Mouse (Mus musculus): Measurements from ENCODE around the gene Tbcb. TPM values are rescaled to one million over a fixed set of nuclear protein-coding genes. Genes with fewer than 3 reads are reported as not detected.
"Not testable (repeated sequence)": the region's sequence is repeated elsewhere in the genome, so short reads cannot be mapped to it uniquely, and the experiment has no call there.

Gene Tbcb
- polyA plus RNA-seq, 1 experiment from 2014 or later, result 151 TPM

DNA sequence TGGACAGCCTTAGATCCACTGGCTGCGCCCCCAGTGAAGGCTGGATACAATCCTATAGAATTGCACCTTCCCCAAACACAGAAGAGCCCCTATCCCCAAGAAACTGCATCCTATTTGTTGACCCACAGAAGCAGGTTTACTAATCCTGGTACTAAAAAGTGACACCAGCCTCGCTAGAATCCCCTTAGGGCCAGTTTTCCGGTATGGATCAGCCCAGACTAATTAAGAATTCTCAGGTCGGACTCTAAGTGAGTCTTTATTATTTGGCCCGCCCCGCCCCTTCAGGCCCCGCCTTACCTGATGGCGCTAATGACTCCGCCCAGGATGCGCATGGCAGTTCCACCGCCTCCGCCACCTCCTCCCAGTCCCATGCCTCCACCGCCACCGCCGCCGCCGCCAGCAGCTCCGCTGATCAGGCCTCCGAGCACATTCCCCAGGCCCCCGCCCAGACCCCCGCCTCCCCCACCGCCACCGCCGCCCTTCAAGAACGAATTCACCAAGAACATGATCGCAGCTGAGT, 38.4 kb downstream of the Tbcb start:
- H3K36me3 ChIP-seq (ENCODE audit: control insufficient read depth, insufficient read depth, low read length), result peaks cover 10% of the 10 kb centered on the region; the same call in 1 of the 2 replicates
- H3K9ac ChIP-seq (ENCODE audit: low read length), result peak overlapping the region; percentile 86
- H3K4me3 ChIP-seq (replicated peaks; ENCODE audit: low read length), result peak overlapping the region; percentile 87
- H3K4me1 ChIP-seq (ENCODE audit: control insufficient read depth, insufficient read depth, low read length), result peaks cover 22% of the 10 kb centered on the region
- peak overlapping the region; percentile 90 for H3K4me2 ChIP-seq (ENCODE audit: low read depth, low read length)
- no peaks in the 10 kb centered on the region for H3K27me3 ChIP-seq (ENCODE audit: control insufficient read depth, insufficient read depth, low read length)
- H3K27ac ChIP-seq (ENCODE audit: low read length), result peak overlapping the region; percentile 96
- no peaks in the 10 kb centered on the region for H3K9me3 ChIP-seq (replicated peaks; ENCODE audit: control insufficient read depth, low read length)
- peak; percentile 63 for ATAC-seq (ENCODE audit: insufficient read depth, low FRiP score)
- 1% methylated on average over 26 of the region's 26 CpGs for WGBS

DNA sequence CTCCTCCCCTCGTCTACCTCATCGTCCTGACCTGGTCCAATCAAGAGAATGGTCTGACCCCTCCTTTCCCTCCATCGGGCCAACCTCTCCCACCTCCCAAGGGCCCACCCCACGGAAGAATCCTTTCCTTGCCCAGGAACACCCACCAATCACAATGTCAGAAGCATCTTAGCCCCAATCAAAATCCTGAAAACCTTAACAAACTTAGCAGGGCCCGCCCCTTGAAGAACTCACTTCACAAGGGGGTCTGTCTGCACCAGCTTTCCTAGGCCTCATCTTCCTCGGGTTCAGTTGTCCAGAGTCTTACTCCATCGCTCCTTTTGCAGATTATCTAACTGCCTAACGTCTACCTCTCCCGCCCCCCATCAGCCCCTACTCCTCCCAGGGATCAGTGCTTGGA, 39.1 kb downstream of the Tbcb start:
- Histone ChIP-seq H3K27ac (ENCODE audit: low read length) (peak overlapping the region; percentile 96), H3K4me3 (replicated peaks; ENCODE audit: low read length) (peak overlapping the region; percentile 87), H3K9me3 (replicated peaks; ENCODE audit: control insufficient read depth, low read length) (no peaks in the 10 kb centered on the region), H3K9ac (ENCODE audit: low read length) (peak overlapping the region; percentile 86), H3K27me3 (ENCODE audit: control insufficient read depth, insufficient read depth, low read length) (no peaks in the 10 kb centered on the region), H3K36me3 (ENCODE audit: control insufficient read depth, insufficient read depth, low read length) (peaks cover 10% of the 10 kb centered on the region; the same call in 1 of the 2 replicates), H3K4me1 (ENCODE audit: control insufficient read depth, insufficient read depth, low read length) (peaks cover 22% of the 10 kb centered on the region), H3K4me2 (ENCODE audit: low read depth, low read length) (peak overlapping the region; percentile 90)
- WGBS, result 34% methylated on average over 9 of the region's 9 CpGs
- no peak; the same call in 1 of the 2 replicates for ATAC-seq (ENCODE audit: insufficient read depth, low FRiP score)

DNA sequence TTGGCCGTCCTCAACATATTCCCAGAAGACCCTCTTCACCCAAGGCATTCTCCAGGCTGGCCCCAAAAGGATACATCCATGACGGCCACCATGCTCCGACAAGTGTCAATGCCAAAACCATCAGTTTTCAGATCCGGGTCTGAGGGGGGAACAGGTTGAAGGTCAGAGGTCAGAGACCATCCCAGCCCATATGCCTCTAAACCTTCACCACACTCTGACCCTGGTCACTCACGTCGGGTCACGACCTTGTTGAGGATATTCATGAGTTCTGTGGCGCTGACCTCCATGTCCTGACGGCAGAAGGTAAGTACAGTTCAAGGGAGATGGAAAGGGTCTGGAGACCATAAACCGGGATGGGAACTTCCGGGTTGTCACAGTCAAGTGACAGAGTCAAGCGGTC, 40.0 kb downstream of the Tbcb start:
- 86% methylated on average over 12 of the region's 12 CpGs for WGBS
- Histone ChIP-seq H3K4me2 (ENCODE audit: low read depth, low read length) (no peak overlapping the region), H3K9me3 (replicated peaks; ENCODE audit: control insufficient read depth, low read length) (no peaks in the 10 kb centered on the region), H3K4me1 (ENCODE audit: control insufficient read depth, insufficient read depth, low read length) (peaks cover 22% of the 10 kb centered on the region), H3K9ac (ENCODE audit: low read length) (no peak overlapping the region), H3K27ac (ENCODE audit: low read length) (no peak overlapping the region), H3K36me3 (ENCODE audit: control insufficient read depth, insufficient read depth, low read length) (peaks cover 10% of the 10 kb centered on the region; the same call in 1 of the 2 replicates), H3K27me3 (ENCODE audit: control insufficient read depth, insufficient read depth, low read length) (no peaks in the 10 kb centered on the region), H3K4me3 (replicated peaks; ENCODE audit: low read length) (no peak overlapping the region)
- no peak for ATAC-seq (ENCODE audit: insufficient read depth, low FRiP score)

DNA sequence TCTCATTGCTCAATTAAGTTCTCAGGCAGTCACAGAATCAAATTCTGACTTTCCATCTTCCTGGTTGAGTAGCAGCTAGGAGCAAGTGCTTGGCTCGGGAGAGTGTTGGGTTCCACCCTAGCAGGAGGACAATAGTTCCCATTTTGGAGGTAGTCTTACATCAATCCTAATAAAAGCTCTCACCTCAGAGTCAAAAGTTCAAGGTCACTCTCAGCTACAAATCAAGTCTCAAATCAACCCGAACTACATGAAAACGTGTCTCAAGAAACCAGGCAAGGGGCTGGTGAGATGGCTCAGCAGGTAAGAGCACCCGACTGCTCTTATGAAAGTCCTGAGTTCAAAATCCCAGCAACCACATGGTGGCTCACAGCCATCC, 43.0 kb downstream of the Tbcb start:
- no peaks in the 10 kb centered on the region for H3K27me3 ChIP-seq (ENCODE audit: control insufficient read depth, insufficient read depth, low read length)
- no peak overlapping the region for H3K27ac ChIP-seq (ENCODE audit: low read length)
- no peak overlapping the region for H3K9ac ChIP-seq (ENCODE audit: low read length)
- H3K36me3 ChIP-seq (ENCODE audit: control insufficient read depth, insufficient read depth, low read length), result peaks cover 17% of the 10 kb centered on the region
- WGBS, result 76% methylated on average over 4 of the region's 4 CpGs
- no peak for ATAC-seq (ENCODE audit: insufficient read depth, low FRiP score)
- no peak overlapping the region for H3K4me3 ChIP-seq (replicated peaks; ENCODE audit: low read length)
- no peaks in the 10 kb centered on the region for H3K9me3 ChIP-seq (replicated peaks; ENCODE audit: control insufficient read depth, low read length)
- no peak overlapping the region for H3K4me2 ChIP-seq (ENCODE audit: low read depth, low read length)
- peaks cover 16% of the 10 kb centered on the region for H3K4me1 ChIP-seq (ENCODE audit: control insufficient read depth, insufficient read depth, low read length)

DNA sequence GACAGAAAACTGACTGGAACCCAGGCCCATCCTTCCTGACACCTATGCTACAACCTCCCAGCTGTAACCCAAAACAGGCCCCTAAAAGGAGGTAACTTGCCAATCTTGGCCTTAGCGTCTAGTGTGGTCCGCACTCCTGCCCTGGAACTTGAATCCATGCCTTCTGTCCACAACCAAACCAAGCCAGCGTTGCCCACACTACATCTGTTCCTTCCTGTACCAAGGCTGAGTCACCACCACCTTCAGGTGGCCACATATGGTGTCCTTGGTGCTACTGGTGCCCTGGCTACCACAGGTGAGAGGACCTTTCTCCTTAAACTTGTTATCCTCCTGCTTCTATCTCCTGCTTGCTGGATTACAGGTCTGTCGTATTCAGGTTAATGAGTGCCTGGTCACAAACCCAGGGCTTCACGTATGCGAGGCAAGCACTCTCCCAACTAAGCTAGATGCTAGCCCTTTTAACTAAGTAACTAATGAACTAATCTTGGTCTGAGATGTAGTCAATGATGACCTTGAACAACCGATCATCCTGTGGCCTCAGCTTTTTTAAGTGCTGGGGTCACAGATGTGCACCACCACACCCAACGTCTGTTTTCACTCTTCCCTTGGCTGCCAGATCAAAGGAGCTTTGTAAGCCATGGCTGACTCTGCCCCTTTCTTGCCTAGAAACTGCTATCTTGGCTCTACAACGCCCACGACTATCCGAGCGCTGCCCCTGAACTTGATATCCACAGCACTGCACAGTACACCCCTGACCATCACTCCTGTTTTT, 43.5 kb downstream of the Tbcb start:
- no peaks in the 10 kb centered on the region for H3K27me3 ChIP-seq (ENCODE audit: control insufficient read depth, insufficient read depth, low read length)
- H3K9me3 ChIP-seq (replicated peaks; ENCODE audit: control insufficient read depth, low read length), result no peaks in the 10 kb centered on the region
- 79% methylated on average over 12 of the region's 12 CpGs for WGBS
- H3K27ac ChIP-seq (ENCODE audit: low read length), result no peak overlapping the region
- no peak overlapping the region for H3K4me2 ChIP-seq (ENCODE audit: low read depth, low read length)
- H3K9ac ChIP-seq (ENCODE audit: low read length), result no peak overlapping the region
- ATAC-seq (ENCODE audit: insufficient read depth, low FRiP score), result no peak
- peaks cover 17% of the 10 kb centered on the region for H3K36me3 ChIP-seq (ENCODE audit: control insufficient read depth, insufficient read depth, low read length)
- H3K4me1 ChIP-seq (ENCODE audit: control insufficient read depth, insufficient read depth, low read length), result peaks cover 19% of the 10 kb centered on the region
- no peak overlapping the region for H3K4me3 ChIP-seq (replicated peaks; ENCODE audit: low read length)

DNA sequence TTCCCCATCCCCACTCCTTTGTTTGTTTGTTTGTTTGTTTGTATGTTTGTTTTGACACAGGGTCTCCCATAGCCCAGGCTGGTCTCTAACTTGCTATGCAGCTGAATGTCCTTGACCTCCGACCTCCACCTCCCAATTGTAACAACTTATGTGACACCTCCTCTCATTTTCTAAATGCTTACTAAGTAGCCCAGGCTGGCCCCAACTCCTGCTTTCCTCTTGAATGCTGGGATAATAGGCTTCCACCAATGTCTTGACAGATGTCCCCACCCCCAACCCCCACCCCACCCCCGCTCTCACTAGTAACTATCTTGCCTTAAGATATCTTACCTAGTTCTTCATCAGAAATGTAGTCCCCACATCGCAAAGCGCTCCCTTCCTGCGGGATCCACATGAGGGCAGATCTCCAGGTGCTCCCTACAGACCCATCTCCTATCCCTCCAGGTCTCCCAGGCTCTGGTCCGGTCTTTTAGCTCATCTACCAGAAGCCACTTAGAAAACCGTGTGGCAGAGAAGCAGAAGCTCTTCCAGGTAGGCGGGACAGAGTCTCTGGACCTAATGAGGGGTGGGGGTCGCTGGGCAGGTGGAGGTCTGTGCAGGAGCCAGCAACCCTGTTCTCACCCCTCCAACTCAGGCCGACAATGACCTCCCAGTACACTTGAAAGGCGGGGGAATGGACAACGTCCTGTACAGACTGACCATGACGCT, 47.3 kb downstream of the Tbcb start:
- Histone ChIP-seq H3K9me3 (replicated peaks; ENCODE audit: control insufficient read depth, low read length) (no peaks in the 10 kb centered on the region), H3K4me1 (ENCODE audit: control insufficient read depth, insufficient read depth, low read length) (peaks cover 7% of the 10 kb centered on the region; the same call in 1 of the 2 replicates), H3K4me3 (replicated peaks; ENCODE audit: low read length) (no peak overlapping the region), H3K4me2 (ENCODE audit: low read depth, low read length) (no peak overlapping the region), H3K9ac (ENCODE audit: low read length) (no peak overlapping the region), H3K27me3 (ENCODE audit: control insufficient read depth, insufficient read depth, low read length) (no peaks in the 10 kb centered on the region), H3K27ac (ENCODE audit: low read length) (no peak overlapping the region), H3K36me3 (ENCODE audit: control insufficient read depth, insufficient read depth, low read length) (peaks cover 7% of the 10 kb centered on the region)
- no peak for ATAC-seq (ENCODE audit: insufficient read depth, low FRiP score)
- 66% methylated on average over 13 of the region's 13 CpGs for WGBS

DNA sequence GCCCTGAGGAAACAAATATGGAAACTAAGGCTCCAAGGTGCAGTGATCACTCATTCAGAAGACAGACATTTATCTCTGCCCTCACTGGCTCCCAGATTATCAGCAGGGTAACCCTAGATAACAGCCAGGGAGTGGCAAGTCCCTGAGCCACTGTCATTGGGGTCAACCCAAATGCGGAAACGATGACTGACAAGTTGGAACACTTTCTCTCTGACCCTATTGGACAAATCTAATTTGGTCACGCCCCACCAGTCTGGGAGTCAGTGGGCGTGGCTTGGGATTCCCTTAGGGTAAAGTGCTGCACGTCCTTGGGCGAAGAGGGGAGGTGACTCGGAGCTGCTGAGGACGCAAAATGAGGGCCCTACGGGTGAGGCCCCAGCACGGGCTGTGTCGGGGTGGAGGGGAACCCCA, 48.2 kb downstream of the Tbcb start, which contains the start of gene Cox7a1:
Cox7a1 (plus strand) TSS at position 266 of the 411 bp plus-strand sequence.
- H3K27ac ChIP-seq (ENCODE audit: low read length), result peak within 1 kb of the TSS; percentile 26; the same call in 1 of the 2 replicates
- peaks cover 7% of the 10 kb centered on the region for H3K36me3 ChIP-seq (ENCODE audit: control insufficient read depth, insufficient read depth, low read length)
- WGBS, result 2% methylated on average over 11 of the region's 11 CpGs
- peak within 1 kb of the TSS; percentile 53 for H3K9ac ChIP-seq (ENCODE audit: low read length)
- H3K4me2 ChIP-seq (ENCODE audit: low read depth, low read length), result peak within 1 kb of the TSS; percentile 48
- peaks cover 7% of the 10 kb centered on the region; the same call in 1 of the 2 replicates for H3K4me1 ChIP-seq (ENCODE audit: control insufficient read depth, insufficient read depth, low read length)
- H3K27me3 ChIP-seq (ENCODE audit: control insufficient read depth, insufficient read depth, low read length), result no peaks in the 10 kb centered on the region
- H3K4me3 ChIP-seq (replicated peaks; ENCODE audit: low read length), result peak within 1 kb of the TSS; percentile 30
- H3K9me3 ChIP-seq (replicated peaks; ENCODE audit: control insufficient read depth, low read length), result no peaks in the 10 kb centered on the region
- peak; percentile 87 for ATAC-seq (ENCODE audit: insufficient read depth, low FRiP score)

DNA sequence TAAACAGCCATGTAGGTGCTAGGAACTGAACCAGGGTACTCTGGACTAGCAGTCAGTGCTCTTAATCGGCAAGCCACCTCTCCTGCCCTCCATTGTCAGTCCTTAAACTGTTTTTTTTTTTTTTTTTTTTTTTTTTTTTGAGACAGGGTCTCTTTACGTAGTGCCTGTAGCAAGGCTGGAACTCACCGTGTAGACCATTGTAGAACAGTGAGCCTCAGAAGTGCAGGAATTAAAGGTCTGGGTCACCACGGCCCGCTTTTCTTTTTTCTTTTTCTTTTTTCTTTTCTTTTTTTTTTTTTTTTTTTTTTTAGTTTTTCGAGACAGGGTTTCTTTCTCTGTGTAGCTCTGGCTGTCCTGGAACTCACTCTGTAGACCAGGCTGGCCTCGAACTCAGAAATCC, 48.9 kb downstream of the Tbcb start:
- H3K9ac ChIP-seq (ENCODE audit: low read length); H3K4me3 ChIP-seq (replicated peaks; ENCODE audit: low read length); H3K27ac ChIP-seq (ENCODE audit: low read length); H3K9me3 ChIP-seq (replicated peaks; ENCODE audit: control insufficient read depth, low read length); H3K27me3 ChIP-seq (ENCODE audit: control insufficient read depth, insufficient read depth, low read length); ATAC-seq (ENCODE audit: insufficient read depth, low FRiP score); H3K36me3 ChIP-seq (ENCODE audit: control insufficient read depth, insufficient read depth, low read length); H3K4me2 ChIP-seq (ENCODE audit: low read depth, low read length); H3K4me1 ChIP-seq (ENCODE audit: control insufficient read depth, insufficient read depth, low read length): not testable (repeated sequence)
- WGBS, result 65% methylated on average over 7 of the region's 7 CpGs

DNA sequence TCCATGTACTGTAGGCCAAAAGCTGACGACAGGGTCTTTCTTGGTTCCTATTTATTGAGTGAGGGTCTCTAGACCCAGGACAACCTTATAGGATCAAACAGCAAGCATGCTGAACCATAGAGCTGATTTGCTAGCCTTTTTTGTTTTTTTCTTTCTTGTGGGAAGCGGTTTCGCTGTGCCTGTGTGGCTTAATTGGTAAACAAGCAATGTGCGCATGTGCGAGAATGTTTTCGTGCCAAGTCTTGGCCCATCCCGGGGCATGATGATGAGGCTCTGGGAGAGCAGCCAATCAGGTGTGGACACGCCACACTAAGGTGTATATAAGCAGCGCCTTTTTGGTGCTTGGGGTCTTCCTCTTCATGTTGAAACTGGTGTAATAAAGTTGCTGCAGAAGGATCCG, 50.1 kb downstream of the Tbcb start:
- not testable (repeated sequence) for H3K9me3 ChIP-seq (replicated peaks; ENCODE audit: control insufficient read depth, low read length); H3K4me2 ChIP-seq (ENCODE audit: low read depth, low read length); H3K4me3 ChIP-seq (replicated peaks; ENCODE audit: low read length); H3K27ac ChIP-seq (ENCODE audit: low read length); H3K4me1 ChIP-seq (ENCODE audit: control insufficient read depth, insufficient read depth, low read length); H3K36me3 ChIP-seq (ENCODE audit: control insufficient read depth, insufficient read depth, low read length); H3K27me3 ChIP-seq (ENCODE audit: control insufficient read depth, insufficient read depth, low read length); ATAC-seq (ENCODE audit: insufficient read depth, low FRiP score)
- H3K9ac ChIP-seq (ENCODE audit: low read length), result peak overlapping the region; percentile 21; the same call in 1 of the 2 replicates
- WGBS, result 90% methylated on average over 10 of the region's 10 CpGs
